Mouse (Mus musculus) kidney, adult 9 months (tissue): ENCODE results near the gene Smad5.

Experiments
- DNase-seq: peaks from one replicate; pipeline ENCODE4 v3.0.0; 2022

Gene Smad5

DNA sequence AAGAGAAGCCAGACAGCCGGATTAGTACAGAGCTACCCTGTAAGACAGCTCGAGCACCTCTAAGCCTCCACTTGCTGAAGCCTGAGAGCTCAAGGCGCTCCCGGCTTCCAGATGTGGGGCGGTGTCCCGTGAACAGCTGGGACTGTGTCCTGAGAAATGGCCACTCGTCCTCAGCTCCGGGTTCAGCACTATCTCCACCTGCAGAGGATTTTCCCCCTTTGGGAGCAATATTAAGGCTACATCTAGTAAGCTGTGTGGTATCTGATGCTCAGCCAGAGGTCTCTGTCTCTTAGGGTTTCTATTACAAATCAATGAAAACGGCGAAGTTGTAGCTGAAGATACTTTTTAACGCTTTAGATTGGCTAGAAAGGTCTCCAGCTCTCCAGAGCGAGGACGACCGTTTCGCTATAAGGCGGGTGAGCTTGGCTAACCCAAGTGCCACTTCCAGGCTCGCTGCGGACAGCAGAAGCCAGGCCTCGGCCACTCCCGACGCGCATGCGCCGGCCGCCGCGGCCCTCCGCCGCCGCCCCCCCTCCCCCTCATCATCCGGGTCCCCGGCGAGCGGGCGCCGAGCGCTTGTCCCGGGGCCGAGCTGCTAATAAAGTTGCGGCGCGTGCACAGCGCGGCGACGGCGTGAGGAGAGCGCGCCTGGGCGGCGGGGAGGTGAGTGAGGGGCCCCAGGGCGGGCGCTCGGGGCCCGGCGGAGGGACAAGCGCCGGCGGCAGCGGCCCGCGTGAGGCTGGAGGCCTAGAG, at the start of gene Smad5:
Smad5 (plus strand) TSS at position 542 of the 753 bp plus-strand sequence.
- peak; percentile 85 for DNase-seq

- DNase-seq = no peak
Measured at GRCm38 (mm10) chr13:56654176-56654575, 48.6 kb upstream of the Smad5 start.

DNA sequence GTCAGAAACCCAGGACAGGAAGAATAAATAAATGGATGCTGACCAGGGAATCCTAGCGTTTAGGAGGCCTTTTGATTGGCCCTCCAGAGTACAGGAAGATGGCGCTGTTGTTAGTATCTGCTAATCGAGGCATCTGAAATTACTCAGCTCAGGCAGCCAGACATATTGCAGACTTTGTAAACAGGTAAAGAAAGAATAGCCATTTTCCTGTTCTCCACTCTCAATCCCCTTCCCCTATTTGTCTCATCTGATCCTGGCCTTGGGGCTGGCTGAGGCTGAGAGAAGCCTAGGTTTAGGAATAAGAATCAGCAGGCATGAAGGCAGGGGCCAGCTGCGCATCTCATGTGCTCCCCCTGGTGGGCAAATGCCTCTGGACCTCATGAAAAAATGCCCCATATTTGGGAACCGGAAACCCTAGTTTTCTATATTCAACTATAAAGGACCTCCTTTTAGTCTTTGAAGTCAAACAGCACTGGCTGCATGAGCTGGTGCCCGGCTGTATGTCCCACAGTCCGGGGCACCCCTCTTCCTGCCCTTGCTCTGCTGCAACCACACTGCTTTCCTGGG, 44.8 kb upstream of the Smad5 start:
- peak; percentile 82 for DNase-seq

DNA sequence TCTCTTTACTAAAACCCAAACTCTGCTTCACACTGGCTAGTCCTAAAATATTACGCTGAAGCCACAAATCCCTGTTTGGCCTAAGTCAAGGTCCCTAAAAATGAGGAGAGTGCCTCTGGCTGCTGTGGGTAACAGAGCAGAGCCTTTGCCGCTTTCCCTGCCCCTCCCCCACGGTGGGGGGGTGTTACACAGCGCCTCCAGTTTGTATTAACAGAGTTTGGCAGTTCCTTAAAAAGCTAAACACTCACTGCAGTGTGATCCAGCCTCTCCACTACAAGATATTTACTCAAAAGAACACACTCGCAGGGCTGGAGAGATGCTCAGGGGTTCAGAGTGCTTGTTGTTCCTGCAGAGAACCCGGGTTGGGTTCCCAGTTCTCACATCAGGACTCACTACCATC, 43.9 kb upstream of the Smad5 start:
- DNase-seq = no peak

DNA sequence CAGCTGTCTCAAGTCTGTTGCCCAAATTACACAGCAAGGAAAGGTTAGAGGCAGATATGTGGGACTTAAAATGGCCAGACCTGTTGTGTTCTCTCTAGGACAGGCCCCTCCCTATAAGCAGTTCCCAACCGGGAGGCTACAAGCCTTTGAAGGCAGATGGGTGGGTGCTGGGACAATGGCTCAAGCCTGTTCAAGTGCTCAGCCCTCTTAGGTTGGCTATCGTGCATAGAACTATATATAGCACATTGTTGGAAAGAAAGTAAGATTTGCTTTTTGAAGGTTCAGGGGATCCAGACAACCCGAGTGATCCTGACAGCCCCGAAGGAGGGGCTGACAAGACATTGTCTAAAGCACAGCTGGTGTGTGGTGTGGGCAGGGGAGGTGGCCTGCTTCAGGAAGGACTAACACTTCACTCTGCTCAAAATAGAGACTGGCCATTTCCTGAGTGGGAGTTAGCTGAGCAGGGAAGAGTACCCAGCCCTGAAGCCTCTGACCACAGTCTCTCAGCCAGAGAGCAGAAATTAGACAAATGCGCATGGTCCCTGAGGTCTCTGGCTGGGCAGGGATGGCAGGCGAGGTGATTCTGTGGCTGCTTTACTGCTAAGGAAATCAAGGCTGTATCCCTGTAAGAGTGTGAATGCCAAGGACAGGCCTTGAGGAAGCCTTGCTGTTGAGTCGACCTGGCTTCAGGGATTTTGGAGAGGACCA, 40.7 kb upstream of the Smad5 start:
- no peak for DNase-seq

DNA sequence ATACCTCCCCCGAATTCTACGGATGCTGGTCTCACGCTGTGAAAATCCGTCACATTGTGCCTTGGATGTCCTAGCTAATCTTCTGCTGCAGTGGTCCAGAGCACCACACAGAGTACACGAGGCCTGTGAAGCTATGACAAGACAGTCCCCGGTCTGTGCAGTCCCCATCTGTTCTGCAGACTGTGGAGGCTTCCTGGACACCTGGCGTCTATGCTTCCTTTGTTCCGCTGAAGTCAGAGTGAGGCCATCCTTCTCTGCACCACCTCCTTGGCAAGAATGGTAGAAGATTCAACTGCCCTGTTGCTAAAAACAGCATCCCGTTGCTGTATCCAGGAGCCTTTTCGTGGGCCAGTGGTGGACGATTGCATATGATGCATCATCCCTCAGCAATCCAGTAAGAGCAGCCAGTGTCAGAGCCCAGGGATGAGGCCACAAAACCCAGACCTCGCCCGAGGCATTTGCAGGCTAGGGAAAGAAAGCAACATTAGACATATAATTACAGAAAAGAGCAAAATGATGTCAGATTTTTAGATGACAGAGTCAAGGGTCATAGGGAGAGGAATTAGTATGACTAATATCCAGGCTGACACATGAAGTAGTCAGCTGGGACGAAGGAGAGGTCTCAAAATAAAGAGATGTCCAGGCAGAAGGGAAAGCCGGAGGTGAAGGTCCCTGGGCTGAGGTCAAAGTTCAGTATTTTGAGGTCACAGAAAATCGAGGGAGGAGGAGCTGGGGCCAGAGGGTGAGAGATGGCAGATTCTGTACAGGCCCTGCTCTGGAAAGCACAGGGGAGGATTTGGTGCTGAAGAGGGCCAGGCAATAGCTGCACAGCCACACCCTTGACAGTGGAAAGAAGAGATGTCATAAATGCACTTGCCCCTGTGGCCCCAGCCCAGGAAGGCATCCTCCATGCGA, 38.3 kb upstream of the Smad5 start:
- DNase-seq = no peak

GRCm38 (mm10) chr13:56671206-56671605, 31.6 kb upstream of the Smad5 start:
- no peak for DNase-seq

- DNase-seq = no peak
Measured at GRCm38 (mm10) chr13:56677731-56678130, 25.1 kb upstream of the Smad5 start.

GRCm38 (mm10) chr13:56678188-56678787, 24.5 kb upstream of the Smad5 start:
- DNase-seq = peak; percentile 70

- no peak for DNase-seq
Measured at GRCm38 (mm10) chr13:56678826-56679504, 23.8 kb upstream of the Smad5 start.

- no peak for DNase-seq
Measured at GRCm38 (mm10) chr13:56681924-56682323, 20.9 kb upstream of the Smad5 start.

DNA sequence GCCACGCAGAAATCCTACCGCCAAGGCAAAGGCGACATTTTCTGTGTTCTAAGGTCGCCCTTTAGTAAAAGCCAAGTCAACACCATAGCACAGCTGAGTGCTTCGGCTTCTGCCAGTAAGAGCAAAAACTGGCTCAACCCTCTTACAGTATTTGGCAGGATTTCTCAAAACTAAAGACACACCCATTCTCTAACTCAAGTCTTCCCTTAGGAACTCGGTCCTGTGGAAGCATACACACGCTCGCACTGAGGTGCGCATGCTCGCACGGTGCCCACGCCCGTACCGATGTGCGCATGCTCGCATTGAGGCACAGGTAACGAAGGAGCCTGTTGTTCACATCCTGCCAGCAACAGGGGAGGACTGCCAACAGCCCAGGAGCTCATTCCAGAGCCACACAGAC, 20.5 kb upstream of the Smad5 start:
- DNase-seq = no peak

GRCm38 (mm10) chr13:56683306-56683705, 19.5 kb upstream of the Smad5 start:
- DNase-seq = no peak

DNA sequence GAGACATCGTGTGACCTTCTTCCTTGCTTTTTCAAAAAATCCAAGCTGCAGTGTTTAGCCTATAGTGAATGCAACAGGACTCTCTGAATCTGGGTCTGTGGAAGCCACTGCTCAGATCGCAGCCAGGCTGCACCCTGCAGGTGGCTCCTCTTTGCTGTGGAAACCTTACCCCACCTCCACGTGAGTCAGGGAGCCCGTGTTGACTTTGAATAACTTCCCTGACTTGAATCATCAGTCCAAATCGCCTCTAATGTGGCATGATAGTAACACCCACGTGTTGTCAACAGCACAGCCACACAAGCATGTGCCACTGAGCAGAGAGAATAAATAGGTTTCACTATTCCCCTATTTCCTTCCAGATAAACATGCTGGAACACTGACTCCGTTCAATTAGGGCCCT, 10.8 kb upstream of the Smad5 start:
- no peak for DNase-seq

DNA sequence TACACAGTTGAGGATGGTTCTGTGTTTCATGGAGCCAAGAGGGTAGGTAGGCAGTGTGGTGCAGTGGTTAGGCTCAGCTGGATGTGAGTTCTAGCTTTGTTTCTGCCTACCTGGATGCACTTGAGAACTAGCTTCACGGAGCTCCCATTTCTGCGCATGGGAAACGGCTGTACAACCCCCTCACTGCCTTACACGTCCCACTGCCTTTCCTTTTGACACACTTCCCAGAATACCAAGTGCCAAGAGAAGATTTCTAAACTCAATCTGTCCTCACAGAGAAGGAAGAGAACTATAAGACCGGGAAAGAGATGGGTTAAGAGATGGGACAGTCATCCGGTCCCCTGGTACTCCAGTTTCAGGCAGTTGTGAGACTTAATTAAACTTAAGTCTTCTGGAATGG, 10.2 kb upstream of the Smad5 start:
- no peak for DNase-seq

GRCm38 (mm10) chr13:56695701-56696100, 7.1 kb upstream of the Smad5 start:
- peak; percentile 80 for DNase-seq

DNA sequence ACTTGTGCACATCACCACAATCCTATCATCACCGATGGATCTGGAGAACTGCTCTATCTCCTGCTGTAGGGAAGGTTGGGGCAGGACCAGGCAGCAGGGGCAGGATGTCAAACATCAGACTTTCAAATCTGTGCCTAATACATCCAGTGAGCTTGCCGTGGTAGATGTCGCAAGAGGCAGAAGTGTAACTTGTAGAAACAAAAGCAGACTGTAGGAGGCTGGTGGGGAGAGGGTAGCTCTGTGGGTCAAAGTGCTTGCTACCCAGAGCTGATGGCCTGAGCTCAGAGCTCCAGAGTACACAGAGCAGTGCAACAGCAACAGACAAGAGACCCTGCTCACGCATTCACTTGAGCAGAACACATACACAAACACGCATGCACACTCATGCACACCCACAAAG, 6.1 kb upstream of the Smad5 start:
- no peak for DNase-seq

DNA sequence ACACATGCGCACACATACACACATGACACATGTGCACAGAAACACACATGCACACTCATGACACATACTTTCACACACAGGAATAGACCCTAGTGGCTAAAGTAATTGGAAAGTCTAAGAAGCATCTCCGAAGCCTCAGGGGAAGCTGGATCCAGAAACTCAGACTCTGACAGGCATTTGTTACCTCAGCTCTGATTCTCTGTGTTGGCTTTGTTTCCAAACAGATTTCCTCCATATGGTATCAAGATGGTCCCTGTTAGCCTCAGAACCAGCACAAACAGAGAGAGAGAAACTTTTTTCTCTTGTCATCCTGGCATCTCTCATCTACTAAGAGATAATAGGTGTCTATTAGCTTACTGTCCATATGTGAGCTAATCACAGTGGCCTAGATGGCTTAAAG, 5.6 kb upstream of the Smad5 start:
- no peak for DNase-seq

GRCm38 (mm10) chr13:56698391-56698790, 4.4 kb upstream of the Smad5 start:
- no peak for DNase-seq

GRCm38 (mm10) chr13:56699370-56699769, 3.4 kb upstream of the Smad5 start:
- DNase-seq = no peak

DNA sequence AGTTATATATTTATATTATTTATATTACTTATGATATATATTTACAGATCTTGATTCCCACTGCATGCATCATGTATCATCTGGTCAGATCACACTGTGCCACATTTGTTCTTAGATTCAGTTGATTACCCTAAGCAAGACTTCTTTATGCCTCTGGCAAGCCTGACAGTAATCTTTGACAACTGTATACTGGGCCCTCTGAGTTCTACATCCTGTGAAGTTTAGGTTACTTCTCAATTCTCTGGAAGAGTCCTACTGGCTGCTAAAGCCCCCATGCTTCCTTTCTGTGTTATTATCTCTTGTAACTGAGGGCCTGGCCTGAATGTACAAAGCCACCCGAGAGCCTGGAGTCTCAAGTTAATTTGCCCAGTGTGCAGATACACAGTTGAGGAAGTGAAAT, 1.8 kb upstream of the Smad5 start:
- no peak for DNase-seq

- DNase-seq = no peak
Measured at GRCm38 (mm10) chr13:56701924-56702323, 886 bp upstream of the Smad5 start.
